Mouse (Mus musculus) mesoderm, embryonic 11.5 days (tissue): ENCODE results near the gene Grik1.
A peak's percentile ranks its signal among the peaks of the same experiment; 100 is the strongest.

Experiments
- DNase-seq: peaks from one replicate; pipeline ENCODE4 v3.0.0-alpha.2; 2012; ENCODE audit warnings: low read depth, low spot score

The Grik1 gene

GRCm38 (mm10) chr16:88290132-88290772, at the start of gene Grik1:
Gene Grik1 (minus strand): TSS chr16:88290265.
- peak; percentile 41 for DNase-seq

- no peak for DNase-seq
Measured at GRCm38 (mm10) chr16:88294209-88294608, 4.1 kb upstream of the Grik1 start.

DNA sequence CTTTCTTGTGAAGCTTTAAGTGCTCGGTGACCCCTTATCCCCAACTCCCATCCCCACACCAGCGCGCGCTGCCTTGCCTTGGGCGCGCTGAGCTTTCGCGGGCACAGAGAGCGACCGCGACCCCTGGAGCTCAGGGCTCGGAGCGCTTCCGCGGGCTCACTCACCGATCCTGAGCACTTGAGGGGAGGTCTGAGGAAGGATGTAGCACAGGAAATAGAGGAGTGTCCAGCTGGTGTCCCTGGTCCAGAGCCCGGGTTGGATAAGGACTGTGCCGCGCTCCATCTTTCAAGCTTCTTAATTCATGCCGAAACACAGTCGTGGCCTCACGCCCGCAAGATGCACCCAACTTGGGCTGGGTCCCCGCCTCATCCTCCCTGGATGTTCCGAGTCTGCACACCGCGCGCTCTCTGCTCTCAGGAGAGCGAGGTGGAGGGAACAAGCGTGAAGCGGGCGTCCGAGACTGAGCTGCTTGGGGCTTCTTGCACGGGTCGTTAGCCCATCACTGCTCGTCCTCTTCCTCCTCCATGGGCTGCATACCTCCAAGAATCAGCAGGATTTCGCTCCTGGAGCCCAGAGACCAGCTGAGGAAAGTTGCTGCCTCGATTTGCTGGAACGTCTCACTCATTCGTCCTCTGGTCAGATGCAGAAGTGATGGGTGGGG, 514 bp downstream of the Grik1 start:
- DNase-seq, result peak; percentile 39

GRCm38 (mm10) chr16:88258407-88258806, 31.7 kb downstream of the Grik1 start:
- DNase-seq, result no peak

DNA sequence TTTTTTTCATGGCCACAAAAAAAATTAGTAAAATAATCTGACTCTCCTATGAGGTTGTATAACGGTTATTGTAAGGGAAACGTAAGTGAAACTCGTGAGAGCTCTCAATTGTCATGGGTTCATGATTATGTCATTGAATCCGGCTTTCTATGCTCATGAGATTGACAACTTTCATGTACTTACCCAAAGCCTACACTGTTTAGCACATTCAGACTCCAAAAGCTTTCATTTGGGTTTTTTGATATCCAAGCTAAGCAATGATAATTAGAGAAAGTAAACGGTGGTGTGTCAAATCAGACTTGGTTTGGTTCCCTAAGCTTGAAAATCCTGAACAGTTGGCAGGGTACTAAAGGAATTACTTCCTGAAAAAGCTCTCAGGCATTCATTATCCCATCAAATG, 33.0 kb downstream of the Grik1 start:
- no peak for DNase-seq

DNA sequence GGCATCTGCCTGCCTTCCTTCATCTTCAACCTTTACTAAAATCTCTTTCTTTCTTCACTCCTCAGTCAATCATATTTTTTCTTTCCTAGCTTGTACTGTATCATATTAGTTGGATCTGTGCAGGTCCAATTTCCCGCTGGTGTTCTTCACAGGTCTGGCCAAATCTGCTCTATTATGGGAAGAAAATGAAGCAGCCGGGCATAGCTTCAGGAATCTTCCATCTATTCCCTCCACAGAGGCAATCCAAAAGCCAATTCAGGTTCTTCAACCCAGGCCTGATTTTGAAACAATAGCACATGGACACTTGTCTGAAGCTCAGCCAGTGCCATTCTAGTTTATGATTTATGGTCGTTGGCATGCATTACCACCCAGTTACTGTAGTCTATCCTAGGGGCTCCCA, 34.0 kb downstream of the Grik1 start:
- DNase-seq, result no peak

DNA sequence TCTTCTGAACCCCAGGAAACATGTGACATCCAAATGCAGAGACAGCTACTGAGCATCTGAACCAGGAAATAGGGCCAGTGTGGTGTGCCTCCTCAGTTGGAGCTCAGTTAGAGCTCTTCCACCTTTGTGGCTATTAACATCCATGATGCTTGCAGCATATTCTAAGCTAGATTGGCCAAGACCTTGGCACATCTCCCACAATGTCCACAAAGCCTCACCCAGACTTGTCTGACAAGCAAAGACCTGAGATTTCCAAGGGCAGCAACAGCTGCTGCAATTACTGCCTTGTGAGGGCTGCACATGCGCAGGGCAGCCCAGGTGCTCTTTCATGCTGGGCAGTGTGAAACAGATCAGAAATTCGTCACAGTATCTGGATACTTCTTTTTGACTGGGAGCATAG, 37.4 kb downstream of the Grik1 start:
- DNase-seq, result no peak

DNA sequence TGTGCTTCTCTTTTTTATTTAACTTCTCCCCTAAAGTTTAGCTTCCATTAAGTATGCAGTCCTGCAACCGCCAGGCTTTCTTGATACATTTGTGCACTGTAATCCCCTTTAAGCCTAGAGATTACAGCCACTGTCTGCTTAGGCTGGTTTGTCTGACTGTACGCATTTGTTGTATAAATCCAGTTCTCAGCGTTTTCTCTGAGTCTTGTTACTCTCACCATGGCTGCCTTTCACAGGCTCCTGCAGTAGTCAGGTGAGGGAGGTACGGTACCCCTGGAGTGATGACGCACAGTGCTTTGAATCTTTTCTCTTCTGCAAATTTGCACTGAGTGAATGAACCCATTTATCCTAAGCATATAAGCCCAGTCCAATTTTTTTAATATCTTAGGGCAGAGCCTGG, 39.0 kb downstream of the Grik1 start:
- DNase-seq, result no peak

DNA sequence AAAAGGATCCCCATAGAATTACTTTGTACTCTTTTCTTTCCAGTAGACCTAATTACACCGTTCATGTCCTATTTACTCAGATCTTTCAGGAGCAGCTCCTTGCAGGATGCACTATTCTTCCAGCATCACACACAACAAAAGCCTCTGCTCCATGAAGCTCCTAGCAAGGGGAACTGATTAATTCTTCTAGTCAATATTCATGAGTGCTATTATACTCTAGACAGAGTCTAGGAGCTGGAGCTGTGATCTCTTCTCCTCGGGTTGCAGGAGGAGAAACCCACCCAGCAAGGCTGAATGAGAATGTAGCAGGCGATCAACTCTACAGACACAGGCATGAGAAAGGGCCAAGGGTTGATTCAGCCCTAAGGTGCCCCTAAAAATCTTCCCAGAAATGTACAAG, 40.2 kb downstream of the Grik1 start:
- no peak for DNase-seq

GRCm38 (mm10) chr16:88247586-88247985, 42.5 kb downstream of the Grik1 start:
- DNase-seq, result no peak

GRCm38 (mm10) chr16:88244658-88245057, 45.4 kb downstream of the Grik1 start:
- no peak for DNase-seq

- DNase-seq, result no peak
Measured at GRCm38 (mm10) chr16:88225616-88226015, 64.4 kb downstream of the Grik1 start.

DNA sequence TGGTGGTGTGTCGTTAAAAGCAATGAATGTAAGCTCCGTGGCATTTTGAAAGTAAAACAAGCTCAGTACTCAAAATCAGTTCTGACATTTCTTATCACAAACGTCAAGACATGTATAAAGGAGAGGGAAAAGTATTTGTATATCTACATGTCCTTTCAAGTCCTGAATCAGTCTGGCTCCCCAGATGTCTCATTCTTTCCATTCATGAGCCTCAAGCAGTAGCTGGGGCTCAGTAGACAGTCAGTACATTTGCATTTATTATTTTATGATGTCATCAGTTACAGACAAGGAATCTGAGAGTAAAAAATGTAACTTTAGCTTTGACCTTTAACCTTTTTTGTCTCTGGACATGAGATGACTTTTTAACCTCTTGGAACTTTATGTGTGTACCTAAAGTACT, 68.1 kb downstream of the Grik1 start:
- no peak for DNase-seq

DNA sequence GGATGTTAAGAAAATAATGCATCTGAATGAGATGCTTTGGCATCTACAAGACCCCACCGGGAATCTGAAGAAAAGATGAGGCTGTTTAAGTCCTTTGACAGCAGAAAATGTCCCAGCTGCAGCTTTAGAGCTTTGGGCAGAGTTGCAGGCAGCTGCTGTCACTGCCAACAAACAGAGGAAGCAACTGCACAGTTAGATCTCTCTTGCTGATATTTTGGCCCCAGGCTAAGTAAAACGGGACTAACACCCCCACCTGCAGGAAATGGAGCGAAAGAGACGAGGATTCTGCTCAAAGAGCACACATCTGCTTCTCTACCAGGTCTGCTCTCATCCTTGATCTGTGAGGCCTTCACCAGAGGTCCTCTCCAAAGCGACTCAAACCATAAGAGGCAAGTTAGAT, 77.5 kb downstream of the Grik1 start:
- no peak for DNase-seq

- no peak for DNase-seq
Measured at GRCm38 (mm10) chr16:88211852-88212251, 78.2 kb downstream of the Grik1 start.

DNA sequence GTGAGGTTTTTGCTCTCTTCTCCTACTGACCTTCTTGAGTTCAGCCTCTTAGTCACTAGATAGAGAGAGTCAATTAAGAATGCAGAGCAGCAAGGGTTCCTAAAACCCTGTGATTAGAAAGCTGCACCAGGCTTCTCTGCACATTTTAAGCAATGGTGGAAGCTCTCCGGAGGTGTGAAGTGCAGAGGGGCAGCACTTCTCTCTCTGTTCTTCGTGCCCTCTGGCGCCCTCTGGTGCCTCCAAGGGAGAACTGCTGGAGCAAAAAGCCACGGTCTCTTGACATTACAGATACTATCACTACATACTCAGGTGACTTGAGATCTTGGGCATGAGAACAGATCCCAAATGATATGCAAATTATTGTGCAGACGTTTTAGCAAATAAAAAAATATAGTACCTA, 85.7 kb downstream of the Grik1 start:
- peak; percentile 74 for DNase-seq

- DNase-seq, result no peak
Measured at GRCm38 (mm10) chr16:88203985-88204384, 86.1 kb downstream of the Grik1 start.

DNA sequence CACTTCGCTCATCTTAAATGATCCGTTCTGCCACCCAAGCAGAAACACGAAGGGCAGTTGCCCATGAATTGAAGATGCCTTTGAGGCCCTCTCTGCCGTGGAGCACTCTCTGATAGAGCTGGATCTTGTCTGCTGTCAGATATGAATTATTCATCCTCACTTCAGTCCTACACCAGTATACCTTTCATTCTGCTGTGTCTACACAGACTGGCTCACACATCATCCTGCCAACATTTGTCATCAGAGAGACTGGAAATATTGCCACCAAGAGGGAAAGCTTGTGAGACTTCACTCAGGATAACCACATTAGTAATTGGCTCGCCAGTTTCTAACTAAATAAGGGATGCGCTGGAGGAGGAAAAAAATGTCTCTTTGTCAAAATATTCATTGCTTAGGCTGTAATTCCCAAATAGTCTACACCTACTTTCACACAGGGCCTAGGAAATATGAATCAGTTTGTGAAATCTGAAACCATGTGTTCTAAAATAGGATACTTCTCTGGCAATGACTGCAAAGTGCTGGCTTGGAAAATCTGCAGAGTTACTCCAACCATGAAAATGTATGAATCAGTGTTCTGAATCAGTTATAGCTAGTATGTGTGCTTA, 102.5 kb downstream of the Grik1 start:
- DNase-seq, result no peak

DNA sequence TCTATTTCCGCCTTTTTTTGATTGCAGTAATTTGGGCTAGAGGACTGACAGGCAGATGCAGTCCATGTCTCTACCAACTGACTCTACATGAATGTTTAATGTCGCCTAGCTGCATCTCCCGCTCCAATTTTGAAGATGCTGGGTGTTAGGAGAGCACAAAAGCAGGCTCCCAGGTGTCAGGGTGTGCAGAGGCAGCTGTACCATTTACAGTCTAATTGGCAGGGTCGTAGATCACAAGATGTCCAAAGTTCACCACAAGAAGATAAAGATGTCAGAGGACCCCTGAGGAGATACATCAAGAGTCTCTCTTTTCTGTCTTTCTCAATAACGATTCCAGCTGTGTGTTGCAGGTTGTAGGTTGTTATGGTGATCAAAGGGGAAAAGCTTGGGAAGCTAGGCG, 111.3 kb downstream of the Grik1 start:
- peak; percentile 23 for DNase-seq

GRCm38 (mm10) chr16:88177364-88177763, 112.7 kb downstream of the Grik1 start:
- no peak for DNase-seq

DNA sequence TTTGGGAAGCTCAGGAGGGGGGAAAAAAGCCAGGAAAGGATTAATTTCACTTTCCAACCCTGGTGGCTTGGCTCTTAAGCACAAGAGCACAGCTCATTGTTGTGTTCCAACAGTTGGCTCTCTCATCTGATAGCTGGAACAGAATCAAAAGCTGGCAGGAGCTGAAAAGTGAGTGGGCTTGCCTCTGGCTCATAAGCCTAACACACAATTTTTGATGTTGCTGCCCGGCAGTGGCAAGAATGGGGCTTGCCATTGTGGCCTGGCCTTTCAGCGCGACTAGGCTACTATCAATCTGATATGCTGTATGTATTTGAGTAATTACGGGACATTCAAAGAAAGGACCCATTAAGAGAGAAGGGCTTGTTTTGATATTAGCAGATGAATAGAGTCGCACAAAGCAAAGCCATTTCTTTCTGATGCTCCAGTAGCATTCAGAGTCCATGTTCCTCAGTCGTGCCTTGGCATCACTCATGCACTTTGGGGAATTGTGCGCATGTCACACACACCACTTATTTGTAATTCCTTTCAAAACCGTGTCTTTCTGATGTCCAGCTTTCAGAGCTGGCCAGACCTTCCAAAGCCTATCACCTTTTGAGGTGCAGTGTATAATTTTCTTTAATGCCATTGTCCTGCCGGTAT, 115.9 kb downstream of the Grik1 start:
- no peak for DNase-seq

GRCm38 (mm10) chr16:88166547-88166946, 123.5 kb downstream of the Grik1 start:
- no peak for DNase-seq

DNA sequence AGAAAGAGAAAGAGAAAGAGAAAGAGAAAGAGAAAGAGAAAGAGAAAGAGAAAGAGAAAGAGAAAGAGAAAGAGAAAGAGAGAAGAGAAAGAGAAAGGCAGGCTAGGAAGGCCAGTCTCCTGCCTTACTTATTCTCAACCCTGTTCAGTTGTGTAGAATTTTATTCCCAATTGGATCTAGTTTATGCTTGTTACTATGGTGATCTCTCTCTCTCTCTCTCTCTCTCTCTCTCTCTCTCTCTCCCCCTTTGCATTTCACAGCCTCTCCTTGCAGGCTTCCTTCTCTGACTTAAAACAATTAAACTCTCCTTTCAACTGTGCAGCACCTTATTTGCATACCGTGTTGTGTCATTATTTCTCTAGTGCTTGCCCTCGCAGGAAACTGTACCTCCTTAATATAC, 147.5 kb downstream of the Grik1 start:
- DNase-seq, result no peak
